Mouse (Mus musculus): ENCODE measurements around the gene Ptprh. TPM values are rescaled to one million over a fixed set of nuclear protein-coding genes. Genes with fewer than 3 reads are reported as not detected.

Gene Ptprh
- total and polyA plus RNA-seq, 3 experiments = not detected

DNA sequence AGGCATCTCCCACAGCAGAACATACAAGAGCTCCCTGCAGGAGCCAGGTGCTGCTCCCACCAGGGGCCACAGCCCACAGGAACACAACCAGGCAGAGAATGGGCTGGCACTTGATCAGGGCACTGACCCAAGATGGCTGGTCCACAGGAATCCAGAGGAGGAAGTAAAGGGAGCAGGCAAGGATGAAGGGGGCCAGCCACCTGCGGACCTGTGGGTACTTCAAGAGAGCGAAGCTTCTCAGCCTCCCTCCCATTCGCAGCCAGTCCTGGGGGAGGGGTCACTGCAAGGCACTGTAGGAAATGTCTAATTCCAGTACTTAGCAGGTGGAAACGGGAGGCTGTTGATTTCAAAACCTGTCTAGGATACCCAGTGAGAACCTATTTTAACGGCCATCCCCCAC, 25.7 kb upstream of the Ptprh start:
- Histone ChIP-seq H3K4me1 (ENCODE audit: control insufficient read depth in 1 of 2, insufficient read depth in 2 of 2) (no peaks in the 10 kb centered on the region), H3K27me3 (replicated peaks) (no peaks in the 10 kb centered on the region), H3K36me3 (replicated peaks in 1 of 2; ENCODE audit: control insufficient read depth in 1 of 2, insufficient read depth in 1 of 2, low read length in 1 of 2) (peaks cover 59 to 83% of the 10 kb centered on the region in 2 experiments), H3K4me3 (replicated peaks in 1 of 3; ENCODE audit: low read depth in 2 of 3, low read length in 2 of 3, poor library complexity in 1 of 3) (no peak overlapping the region), H3K9ac (ENCODE audit: insufficient read depth, low read depth) (no peak overlapping the region), H3K79me2 (replicated peaks; ENCODE audit: control insufficient read depth, extremely low read depth, insufficient read depth, poor library complexity, severe bottlenecking) (no peaks in the 10 kb centered on the region), H3K27ac (ENCODE audit: insufficient read depth, low read depth) (no peak overlapping the region), H3K4me2 (ENCODE audit: insufficient read depth, low read depth, poor library complexity, severe bottlenecking) (no peak overlapping the region), H3K9me3 (replicated peaks; ENCODE audit: low read length) (no peaks in the 10 kb centered on the region)
- dilution Hi-C loops (cut with MboI; ENCODE audit: extremely low pct_ligation_motif_present, extremely low pct_unique_long_range_greater_than_20kb, low sequenced_read_pairs) = no loop called here
- in situ Hi-C loops (cut with MboI; ENCODE audit: low pct_ligation_motif_present, low pct_unique_long_range_greater_than_20kb, low sequenced_read_pairs) = loop anchor here (10.0 kb wide), 2 partner anchors 65 to 155 kb away; partner anchors contain the start of genes Il11, Tmem190 and Tmem238
- TF ChIP-seq MYC (IDR thresholded peaks at IDR 0.05; ENCODE audit: low read depth, low read length) = no peak
- no peak for TF ChIP-seq BHLHE40 (IDR thresholded peaks at IDR 0.05; ENCODE audit: low read depth, low read length)
- TF ChIP-seq MAZ (IDR thresholded peaks at IDR 0.05; ENCODE audit: low read depth, low read length) = no peak
- TF ChIP-seq NRF1 (IDR thresholded peaks at IDR 0.05; ENCODE audit: low read depth, low read length) = no peak
- no peak for TF ChIP-seq SMC3 (IDR thresholded peaks at IDR 0.05; ENCODE audit: low read depth, low read length)
- no peak for TF ChIP-seq POLR2A (IDR thresholded peaks at IDR 0.05; ENCODE audit: low read depth, low read length)
- no peak for TF ChIP-seq E2F4 (IDR thresholded peaks at IDR 0.05; ENCODE audit: insufficient replicate concordance, low read depth, low read length)
- no peak for TF ChIP-seq USF2 (conservative IDR thresholded peaks at IDR 0.05; ENCODE audit: low read depth, low read length)
- TF ChIP-seq NELFE (IDR thresholded peaks at IDR 0.05; ENCODE audit: low read depth, low read length) = no peak
- TF ChIP-seq RCOR1 (conservative IDR thresholded peaks at IDR 0.05; ENCODE audit: low read depth, low read length) = no peak
- TF ChIP-seq GABPA (IDR thresholded peaks at IDR 0.05; ENCODE audit: insufficient replicate concordance, low read depth, low read length) = no peak
- TF ChIP-seq IRF4 (IDR thresholded peaks at IDR 0.05; ENCODE audit: low read depth, low read length) = no peak
- TF ChIP-seq JUND (conservative IDR thresholded peaks at IDR 0.05; ENCODE audit: low read depth, low read length) = no peak
- no peak for TF ChIP-seq USF1 (IDR thresholded peaks at IDR 0.05; ENCODE audit: low read depth, low read length)
- no peak for TF ChIP-seq MAX (IDR thresholded peaks at IDR 0.05; ENCODE audit: low read length)
- DNase-seq (ENCODE audit: extremely low read depth) = no peak

DNA sequence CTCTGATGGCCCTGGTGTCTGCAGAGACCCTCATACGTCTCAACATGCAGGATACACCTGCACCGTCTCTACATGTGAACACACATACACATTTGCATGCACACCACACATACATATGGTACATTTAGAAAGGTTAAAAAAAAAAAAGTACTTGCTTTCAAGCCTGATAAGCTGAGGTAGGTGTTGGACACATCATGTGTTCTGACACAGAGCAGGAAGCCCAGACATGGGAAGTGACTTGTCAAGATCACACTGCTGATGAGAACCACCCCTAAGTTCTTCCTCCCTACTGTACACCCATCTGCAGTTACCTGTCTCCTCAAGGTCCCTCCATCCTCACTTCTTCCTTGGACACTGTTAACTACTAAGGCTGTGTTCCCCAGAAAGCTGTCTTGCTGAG, 22.1 kb upstream of the Ptprh start:
- Histone ChIP-seq H3K36me3 (replicated peaks in 1 of 2; ENCODE audit: control insufficient read depth in 1 of 2, insufficient read depth in 1 of 2, low read length in 1 of 2) (peaks cover 29 to 48% of the 10 kb centered on the region in 2 experiments), H3K4me1 (ENCODE audit: control insufficient read depth in 1 of 2, insufficient read depth in 2 of 2) (peaks cover 0 to 3% of the 10 kb centered on the region in 2 experiments; a peak in 1 of 4 replicates), H3K9ac (ENCODE audit: insufficient read depth, low read depth) (no peak overlapping the region), H3K79me2 (replicated peaks; ENCODE audit: control insufficient read depth, extremely low read depth, insufficient read depth, poor library complexity, severe bottlenecking) (no peaks in the 10 kb centered on the region), H3K9me3 (replicated peaks; ENCODE audit: low read length) (no peaks in the 10 kb centered on the region), H3K27ac (ENCODE audit: insufficient read depth, low read depth) (no peak overlapping the region), H3K4me3 (replicated peaks in 1 of 3; ENCODE audit: low read depth in 2 of 3, low read length in 2 of 3, poor library complexity in 1 of 3) (no peak overlapping the region), H3K4me2 (ENCODE audit: insufficient read depth, low read depth, poor library complexity, severe bottlenecking) (no peak overlapping the region), H3K27me3 (replicated peaks) (no peaks in the 10 kb centered on the region)
- in situ Hi-C loops (cut with MboI; ENCODE audit: low pct_ligation_motif_present, low pct_unique_long_range_greater_than_20kb, low sequenced_read_pairs) (loop anchor here (10.0 kb wide), 2 partner anchors 61 to 159 kb away; partner anchors contain the start of genes Il11, Tmem190 and Tmem238), dilution Hi-C loops (cut with MboI; ENCODE audit: extremely low pct_ligation_motif_present, extremely low pct_unique_long_range_greater_than_20kb, low sequenced_read_pairs) (no loop called here)
- no peak for DNase-seq (ENCODE audit: extremely low read depth)
- TF ChIP-seq TCF12 (IDR thresholded peaks at IDR 0.05; ENCODE audit: low read depth, low read length) (no peak), POLR2A (IDR thresholded peaks at IDR 0.05; ENCODE audit: low read depth, low read length) (0 out of 2 replicates have a peak, but pooled peaks have one; percentile 8)
